Comparison of ENCODE assay signal across 21 mouse cellular contexts in the genomic region with DNA sequence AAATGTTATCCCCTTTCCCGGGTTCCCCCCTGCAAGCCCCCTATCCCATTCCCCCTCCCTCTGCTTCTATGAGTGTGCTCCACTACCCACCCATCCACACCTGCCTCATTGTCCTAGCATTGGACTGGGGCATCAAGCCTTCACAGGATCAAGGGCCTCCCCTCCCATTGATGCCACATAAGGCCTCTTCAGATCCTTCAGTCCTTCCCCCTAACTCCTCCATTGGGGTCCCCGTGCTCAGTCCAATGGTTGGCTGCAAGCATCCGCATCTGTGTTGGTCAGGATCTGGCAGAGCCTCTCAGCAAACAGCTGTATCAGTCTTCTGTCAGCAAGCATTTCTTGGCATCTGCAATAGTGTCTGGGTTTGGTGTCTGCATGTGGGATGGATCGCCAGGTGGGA. TPM values are rescaled to one million over a fixed set of nuclear protein-coding genes. Genes with fewer than 3 reads are reported as not detected.
"Had no signal": no experiment of that assay in that cellular context is flagged by ENCODE, and none has a peak within 500 bp of the region (broad histone marks: within the 10 kb centered on the region; RNA-seq: fewer than 3 reads in every experiment).

No protein-coding gene starts in this region.

RNA-seq across cellular contexts. Expression of a gene that starts 30.3 kb away (rescaled TPM):
- polyA plus RNA-seq: heart, embryonic 10.5 days; heart, embryonic 11.5 days; heart, embryonic 12.5 days; heart, embryonic 13.5 days; heart, embryonic 14.5 days; heart, embryonic 15.5 days; heart, embryonic 16.5 days; heart, postnatal 0 days; hindbrain, embryonic 14.5 days; hindbrain, embryonic 16.5 days; inflammation-experienced regulatory T-cells, adult 6 months; intestine, embryonic 14.5 days; intestine, embryonic 15.5 days; intestine, embryonic 16.5 days; intestine, postnatal 0 days; kidney, adult 2 months; kidney, embryonic 14.5 days; kidney, embryonic 15.5 days; kidney, embryonic 16.5 days; kidney, postnatal 0 days; large intestine, adult 2 months had no signal
